Mouse (Mus musculus) limb, embryonic 14.5 days (tissue): ENCODE measurements around the gene Bora. TPM values are rescaled to one million over a fixed set of nuclear protein-coding genes. Genes with fewer than 3 reads are reported as not detected.
A peak's percentile ranks its signal among the peaks of the same experiment; 100 is the strongest.
"Not testable (repeated sequence)": the region's sequence is repeated elsewhere in the genome, so short reads cannot be mapped to it uniquely, and the experiment has no call there.

Experiments used
- ATAC-seq: fragments of 200-750 bp; cut with Nextera tagmentation; 2 replicates; pipeline ENCODE4 v1.8.0; 2017; ENCODE audit warnings: low read depth, moderate number of reproducible peaks, moderate TSS enrichment; ENCODE audit not compliant: low FRiP score
- DNase-seq: peaks from one replicate; pipeline ENCODE4 v3.0.0-alpha.2; 2015; ENCODE audit warnings: low spot score
- H3K27ac ChIP-seq: fragments of 300-500 bp; sonication (generic); replicated peaks from 2 replicates; pipeline ENCODE4 v1.5.1; 2014; ENCODE audit warnings: low read depth, mild to moderate bottlenecking, low read length, moderate library complexity, mixed read lengths
- H3K27me3 ChIP-seq: fragments of 300-500 bp; sonication (generic); 2 replicates; pipeline ENCODE4 v1.6.1; 2014; ENCODE audit warnings: low read length, mixed read lengths; ENCODE audit not compliant: control insufficient read depth, insufficient read depth
- H3K36me3 ChIP-seq: fragments of 300-500 bp; sonication (generic); 2 replicates; pipeline ENCODE4 v1.6.1; 2014; ENCODE audit warnings: mild to moderate bottlenecking, low read length, moderate library complexity, mixed read lengths; ENCODE audit not compliant: control insufficient read depth, insufficient read depth
- H3K4me1 ChIP-seq: fragments of 300-500 bp; sonication (generic); 2 replicates; pipeline ENCODE4 v1.6.1; 2014; ENCODE audit warnings: antibody characterized with exemption, low read length, mixed read lengths; ENCODE audit not compliant: control insufficient read depth, insufficient read depth
- H3K4me2 ChIP-seq: fragments of 300-500 bp; sonication (generic); replicated peaks from 2 replicates; pipeline ENCODE4 v1.6.1; 2014; ENCODE audit warnings: low read depth, mild to moderate bottlenecking, low read length, moderate library complexity; ENCODE audit not compliant: severe bottlenecking
- H3K4me3 ChIP-seq: fragments of 300-500 bp; sonication (generic); replicated peaks from 2 replicates; pipeline ENCODE4 v1.5.1; 2014; ENCODE audit warnings: low read length
- H3K9ac ChIP-seq: fragments of 300-500 bp; sonication (generic); 2 replicates; pipeline ENCODE4 v1.6.1; 2014; ENCODE audit warnings: mild to moderate bottlenecking, low read depth, low read length, moderate library complexity; ENCODE audit not compliant: severe bottlenecking
- H3K9me3 ChIP-seq: fragments of 300-500 bp; sonication (generic); 2 replicates; pipeline ENCODE4 v1.6.1; 2016; ENCODE audit warnings: low read length; ENCODE audit not compliant: control insufficient read depth
- POLR2A ChIP-seq: fragments of 200-500 bp; IDR thresholded peaks from 2 replicates; pipeline ENCODE4 v1.8.0; 2012; ENCODE audit warnings: inconsistent platforms, mild to moderate bottlenecking, moderate library complexity, borderline replicate concordance; ENCODE audit not compliant: insufficient read depth, insufficient read length; ENCODE audit errors: extremely low read depth
- WGBS: fragments of 180-500 bp; shearing (Covaris S2); extraction: QIAGEN DNeasy Blood & Tissue Kit; methylation state at CpG from one replicate; pipeline ENCODE4 v1.1.7; 2014; 5-methylcytosine and 5-hydroxymethylcytosine counted together
- polyA plus RNA-seq, 2 experiments: library from polyadenylated mRNA; depleted of rRNA in 1 of 2; stranded (reverse) in 1 of 2; unstranded in 1 of 2; fragments of >200 nt; fragmentation: Nextera tagmentation in 1 of 2; extraction: Ambion mirVana in 1 of 2; gene quantifications; 2 replicates each; pipeline versions ENCODE4 v1.2.1 to v1.2.3; 2012 to 2014

The Bora gene
- polyA plus RNA-seq, 2 experiments, result 33.3 to 45.5 TPM

DNA sequence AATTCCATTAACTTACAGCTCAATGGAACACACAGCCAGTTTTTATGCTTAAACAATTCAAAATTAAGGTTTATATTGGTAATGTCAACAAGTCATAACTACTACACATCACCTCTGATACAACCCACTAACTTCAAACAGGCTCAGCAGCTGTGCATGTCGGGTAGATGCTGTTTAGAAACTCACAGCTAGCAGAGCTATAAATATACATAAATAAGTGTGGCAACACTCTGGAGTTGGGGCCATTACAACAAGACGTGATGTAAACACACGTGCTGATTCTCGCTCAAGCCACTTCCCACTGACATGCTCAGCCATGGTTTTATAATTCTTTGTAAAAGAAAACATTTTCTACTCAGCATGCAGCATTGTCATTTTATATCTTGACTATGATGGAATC, 10.0 kb upstream of the Bora start:
- DNase-seq, result no peak
- Histone ChIP-seq H3K27ac (no peak overlapping the region), H3K4me1 (no peaks in the 10 kb centered on the region), H3K9me3 (no peaks in the 10 kb centered on the region), H3K4me3 (no peak overlapping the region), H3K4me2 (no peak overlapping the region), H3K27me3 (no peaks in the 10 kb centered on the region), H3K9ac (no peak overlapping the region), H3K36me3 (peaks cover 38% of the 10 kb centered on the region)
- ATAC-seq, result no peak
- WGBS, result 71% methylated on average over 4 of the region's 4 CpGs
- TF ChIP-seq POLR2A, result no peak

GRCm38 (mm10) chr14:99037703-99038102, 8.3 kb upstream of the Bora start:
- Histone ChIP-seq H3K27ac (no peak overlapping the region), H3K4me2 (no peak overlapping the region), H3K4me1 (no peaks in the 10 kb centered on the region), H3K27me3 (no peaks in the 10 kb centered on the region), H3K36me3 (peaks cover 38% of the 10 kb centered on the region), H3K4me3 (no peak overlapping the region), H3K9ac (no peak overlapping the region), H3K9me3 (no peaks in the 10 kb centered on the region)
- ATAC-seq, result no peak
- 86% methylated on average over 2 of the region's 2 CpGs for WGBS
- no peak for TF ChIP-seq POLR2A
- DNase-seq, result no peak

DNA sequence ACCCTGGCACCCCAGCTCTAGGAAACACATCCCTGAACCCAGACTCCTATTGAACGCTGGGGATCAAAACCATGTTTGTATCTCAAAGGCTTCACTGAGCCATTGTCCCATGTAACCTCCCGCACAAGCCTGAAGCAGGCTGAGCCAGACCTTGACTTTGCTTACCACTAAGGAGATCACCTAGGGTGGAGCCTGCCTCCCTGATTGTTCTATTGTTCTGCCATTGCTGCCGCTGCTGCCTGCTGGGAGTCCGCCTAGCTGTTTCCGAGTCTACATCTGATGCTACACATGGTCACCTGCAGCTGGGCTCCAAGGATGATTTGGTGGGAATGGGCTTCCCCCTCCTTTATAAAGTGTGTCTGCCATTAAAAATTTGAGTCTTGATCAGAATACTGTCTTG, 6.7 kb upstream of the Bora start:
- not testable (repeated sequence) for H3K9ac ChIP-seq, ATAC-seq, H3K4me3 ChIP-seq, H3K4me1 ChIP-seq, DNase-seq, H3K27me3 ChIP-seq, H3K27ac ChIP-seq, H3K9me3 ChIP-seq, H3K4me2 ChIP-seq
- H3K36me3 ChIP-seq, result peaks cover 32% of the 10 kb centered on the region
- WGBS, result 91% methylated on average over 5 of the region's 5 CpGs

DNA sequence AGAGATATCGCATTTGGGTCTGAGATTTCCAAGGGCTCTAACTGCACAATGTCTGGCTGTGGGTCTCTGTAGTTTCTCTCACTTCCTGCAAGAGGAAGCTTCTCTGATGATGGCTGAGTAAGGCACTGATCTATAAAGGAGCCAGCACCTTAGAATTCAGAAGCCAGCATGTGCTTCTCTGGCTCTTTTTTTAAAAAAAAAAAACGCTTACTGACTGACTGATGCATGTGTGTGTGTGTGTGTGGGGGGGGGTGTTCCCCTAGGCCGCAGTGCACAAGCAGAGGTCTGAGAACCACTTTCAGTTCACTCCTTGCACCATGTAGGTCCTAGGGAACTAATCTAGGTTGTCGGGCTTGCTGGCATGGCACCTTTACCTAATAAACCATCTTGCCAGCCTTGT, 4.6 kb upstream of the Bora start:
- ATAC-seq (no peak), DNase-seq (no peak)
- no peak overlapping the region for H3K9ac ChIP-seq
- peaks cover 14% of the 10 kb centered on the region for H3K4me1 ChIP-seq
- peaks cover 23% of the 10 kb centered on the region for H3K36me3 ChIP-seq
- WGBS, result 61% methylated on average over 4 of the region's 4 CpGs
- H3K9me3 ChIP-seq, result no peaks in the 10 kb centered on the region
- H3K27ac ChIP-seq, result no peak overlapping the region
- no peak for TF ChIP-seq POLR2A
- no peak overlapping the region for H3K4me3 ChIP-seq
- H3K27me3 ChIP-seq, result no peaks in the 10 kb centered on the region
- no peak overlapping the region for H3K4me2 ChIP-seq

GRCm38 (mm10) chr14:99043499-99043898, 2.5 kb upstream of the Bora start:
- H3K4me3 ChIP-seq, result no peak overlapping the region
- H3K36me3 ChIP-seq, result peaks cover 11% of the 10 kb centered on the region
- H3K9ac ChIP-seq, result no peak overlapping the region

GRCm38 (mm10) chr14:99044096-99044495, 1.9 kb upstream of the Bora start:
- ATAC-seq (no peak), DNase-seq (no peak)
- Histone ChIP-seq H3K4me1 (peaks cover 14% of the 10 kb centered on the region), H3K9me3 (no peaks in the 10 kb centered on the region), H3K27ac (no peak overlapping the region), H3K4me3 (peak overlapping the region; percentile 98), H3K4me2 (peak overlapping the region; percentile 68), H3K9ac (0 out of 2 replicates have a peak overlapping the region, but pooled peaks have one; percentile 95), H3K27me3 (no peaks in the 10 kb centered on the region), H3K36me3 (peaks cover 5% of the 10 kb centered on the region; the same call in 1 of the 2 replicates)
- TF ChIP-seq POLR2A, result no peak
- 43% methylated on average over 10 of the region's 10 CpGs for WGBS

More at GRCm38 (mm10) chr14:99043499-99043898, 2.5 kb upstream of the Bora start:
- Histone ChIP-seq H3K4me2 (peak overlapping the region; percentile 68), H3K9me3 (no peaks in the 10 kb centered on the region), H3K27me3 (no peaks in the 10 kb centered on the region), H3K4me1 (peaks cover 14% of the 10 kb centered on the region), H3K27ac (no peak overlapping the region)
- ATAC-seq (no peak), DNase-seq (no peak)
- no peak for TF ChIP-seq POLR2A
- WGBS, result 76% methylated on average over 1 of the region's 1 CpGs
